Mouse (Mus musculus): Measurements from ENCODE around the gene Zbtb46.
A peak's percentile ranks its signal among the peaks of the same experiment; 100 is the strongest.

Gene Zbtb46

GRCm38 (mm10) chr2:181463008-181463738, 3.9 kb upstream of the Zbtb46 start:
- DNase-seq: peak; percentile 99

- peak; percentile 77 for DNase-seq
These were observed 3.4 kb upstream of the Zbtb46 start for GRCm38 (mm10) chr2:181462604-181463003.

GRCm38 (mm10) chr2:181461536-181462100, 2.4 kb upstream of the Zbtb46 start:
- peak; percentile 65 for DNase-seq

- peak; percentile 88 for DNase-seq
These were observed 721 bp upstream of the Zbtb46 start for GRCm38 (mm10) chr2:181459673-181460621.

- peak; percentile 76 for DNase-seq
These were observed 644 bp downstream of the Zbtb46 start for GRCm38 (mm10) chr2:181458411-181459152.

GRCm38 (mm10) chr2:181457831-181458230, 1.4 kb downstream of the Zbtb46 start:
- DNase-seq: peak; percentile 25

- peak; percentile 41 for DNase-seq
These were observed 3.3 kb downstream of the Zbtb46 start for GRCm38 (mm10) chr2:181455899-181456298.

GRCm38 (mm10) chr2:181453274-181453673, 6.0 kb downstream of the Zbtb46 start:
- no peak for DNase-seq

- peak; percentile 77 for DNase-seq
These were observed 7.0 kb downstream of the Zbtb46 start for GRCm38 (mm10) chr2:181452181-181452580.

- no peak for DNase-seq
These were observed 16.2 kb downstream of the Zbtb46 start for GRCm38 (mm10) chr2:181443016-181443415.

GRCm38 (mm10) chr2:181438176-181438575, 21.1 kb downstream of the Zbtb46 start:
- DNase-seq: no peak

- no peak for DNase-seq
These were observed 23.0 kb downstream of the Zbtb46 start for GRCm38 (mm10) chr2:181436246-181436645.

GRCm38 (mm10) chr2:181423834-181424233, 35.4 kb downstream of the Zbtb46 start:
- DNase-seq: no peak

GRCm38 (mm10) chr2:181420903-181421638, 38.2 kb downstream of the Zbtb46 start:
- no peak for DNase-seq

GRCm38 (mm10) chr2:181420426-181420825, 38.8 kb downstream of the Zbtb46 start:
- DNase-seq: no peak

- no peak for DNase-seq
These were observed 39.9 kb downstream of the Zbtb46 start for GRCm38 (mm10) chr2:181419359-181419758.

GRCm38 (mm10) chr2:181415945-181416344, 43.3 kb downstream of the Zbtb46 start:
- DNase-seq: peak; percentile 76

- DNase-seq: no peak
These were observed 46.1 kb downstream of the Zbtb46 start for GRCm38 (mm10) chr2:181413141-181413540.

- peak; percentile 57 for DNase-seq
These were observed 48.3 kb downstream of the Zbtb46 start for GRCm38 (mm10) chr2:181410760-181411473.

- no peak for DNase-seq
These were observed 49.6 kb downstream of the Zbtb46 start for GRCm38 (mm10) chr2:181409643-181410042.

GRCm38 (mm10) chr2:181403722-181404121, 55.5 kb downstream of the Zbtb46 start:
- no peak for DNase-seq

Data from cerebellum, adult 9-11 months (tissue).